Mouse (Mus musculus) forebrain, embryonic 16.5 days (tissue): ENCODE data around the gene Mok. TPM values are rescaled to one million over a fixed set of nuclear protein-coding genes. Genes with fewer than 3 reads are reported as not detected.

Experiments used
- ATAC-seq: fragments of 200-750 bp; cut with Nextera tagmentation; 2 replicates; pipeline ENCODE4 v1.8.0; 2017; ENCODE audit warnings: mild to moderate bottlenecking, moderate library complexity
- H3K27ac ChIP-seq: fragments of 300-500 bp; sonication (generic); 2 replicates; pipeline ENCODE4 v1.5.1; 2014; ENCODE audit warnings: low read length, control low read depth
- H3K27me3 ChIP-seq: fragments of 300-500 bp; sonication (generic); replicated peaks from 2 replicates; pipeline ENCODE4 v1.6.1; 2014; ENCODE audit warnings: low read length; ENCODE audit not compliant: control insufficient read depth, insufficient read depth
- H3K36me3 ChIP-seq: fragments of 300-500 bp; sonication (generic); 2 replicates; pipeline ENCODE4 v1.6.1; 2014; ENCODE audit not compliant: control insufficient read depth, insufficient read depth
- H3K4me1 ChIP-seq: fragments of 300-500 bp; sonication (generic); replicated peaks from 2 replicates; pipeline ENCODE4 v1.6.1; 2014; ENCODE audit warnings: low read length; ENCODE audit not compliant: control insufficient read depth, insufficient read depth
- H3K4me2 ChIP-seq: fragments of 300-500 bp; sonication (generic); 2 replicates; pipeline ENCODE4 v1.6.1; 2014; ENCODE audit warnings: mild to moderate bottlenecking, low read length, control low read depth
- H3K4me3 ChIP-seq: fragments of 300-500 bp; sonication (generic); replicated peaks from 2 replicates; pipeline ENCODE4 v1.5.1; 2014; ENCODE audit warnings: mild to moderate bottlenecking, low read length, control low read depth
- H3K9ac ChIP-seq: fragments of 300-500 bp; sonication (generic); replicated peaks from 2 replicates; pipeline ENCODE4 v1.6.1; 2014; ENCODE audit warnings: low read depth, low read length, control low read depth
- H3K9me3 ChIP-seq: fragments of 300-500 bp; sonication (generic); 2 replicates; pipeline ENCODE4 v1.6.1; 2016; ENCODE audit warnings: low read length; ENCODE audit not compliant: control insufficient read depth
- WGBS: fragments of 180-500 bp; shearing (Covaris S2); extraction: QIAGEN DNeasy Blood & Tissue Kit; methylation state at CpG from one replicate; pipeline ENCODE4 v1.1.7; 2014; 5-methylcytosine and 5-hydroxymethylcytosine counted together
- polyA plus RNA-seq: library from polyadenylated mRNA; unstranded; fragments of >200 nt; fragmentation: Nextera tagmentation; extraction: Ambion mirVana; gene quantifications from 2 replicates; pipeline ENCODE4 v1.2.1, GENCODE M21; 2015

Mok gene
- polyA plus RNA-seq = 13.4 and 13.6 TPM in 2 replicates

DNA sequence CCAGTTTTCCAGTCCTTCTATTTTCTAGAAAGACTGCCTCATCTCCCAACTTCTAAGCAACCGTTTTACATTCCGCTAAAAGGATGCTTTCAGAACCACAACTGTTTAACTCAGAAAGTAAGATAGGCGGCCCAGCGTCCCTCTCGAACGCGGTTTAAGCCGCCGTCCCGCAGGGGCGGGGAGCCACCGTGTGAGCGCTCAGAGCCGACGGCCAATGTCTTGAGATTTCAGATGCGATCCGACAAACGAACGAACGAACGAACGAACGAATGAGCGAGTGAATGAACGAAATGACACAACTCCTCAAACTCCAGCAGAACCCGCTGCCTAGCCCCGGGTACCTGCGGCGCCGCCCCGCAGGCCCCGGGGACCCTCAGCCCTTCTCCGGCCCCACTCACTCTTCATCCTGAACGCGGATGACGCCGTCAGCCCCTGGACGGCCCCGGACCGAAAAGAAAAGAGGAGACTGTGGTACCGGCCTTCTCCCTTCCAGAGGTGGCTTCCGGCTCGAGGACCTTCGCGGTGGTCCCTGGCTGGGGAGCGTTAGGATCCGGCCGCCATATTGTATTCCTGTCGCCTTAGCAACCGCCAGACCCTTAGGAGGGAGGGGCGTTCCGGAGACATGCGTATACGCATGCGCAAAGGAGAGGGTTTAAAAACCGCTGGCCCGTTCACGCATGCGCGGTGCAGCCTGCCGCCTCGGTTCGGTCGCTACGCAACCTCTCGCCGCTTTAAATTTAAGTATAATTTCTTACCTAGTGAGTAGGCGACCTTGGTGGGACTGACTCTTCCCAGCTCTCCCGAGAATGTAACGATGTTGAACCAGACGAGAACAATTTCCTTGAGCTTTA, at the start of gene Mok:
Gene Mok (minus strand): TSS at position 592 of the 851 bp plus-strand sequence.
- under 1% methylated on average over 71 of the region's 71 CpGs for WGBS
- ATAC-seq = peak; percentile 80
- peak within 1 kb of the TSS; percentile 54; the same call in 1 of the 2 replicates for H3K27ac ChIP-seq

DNA sequence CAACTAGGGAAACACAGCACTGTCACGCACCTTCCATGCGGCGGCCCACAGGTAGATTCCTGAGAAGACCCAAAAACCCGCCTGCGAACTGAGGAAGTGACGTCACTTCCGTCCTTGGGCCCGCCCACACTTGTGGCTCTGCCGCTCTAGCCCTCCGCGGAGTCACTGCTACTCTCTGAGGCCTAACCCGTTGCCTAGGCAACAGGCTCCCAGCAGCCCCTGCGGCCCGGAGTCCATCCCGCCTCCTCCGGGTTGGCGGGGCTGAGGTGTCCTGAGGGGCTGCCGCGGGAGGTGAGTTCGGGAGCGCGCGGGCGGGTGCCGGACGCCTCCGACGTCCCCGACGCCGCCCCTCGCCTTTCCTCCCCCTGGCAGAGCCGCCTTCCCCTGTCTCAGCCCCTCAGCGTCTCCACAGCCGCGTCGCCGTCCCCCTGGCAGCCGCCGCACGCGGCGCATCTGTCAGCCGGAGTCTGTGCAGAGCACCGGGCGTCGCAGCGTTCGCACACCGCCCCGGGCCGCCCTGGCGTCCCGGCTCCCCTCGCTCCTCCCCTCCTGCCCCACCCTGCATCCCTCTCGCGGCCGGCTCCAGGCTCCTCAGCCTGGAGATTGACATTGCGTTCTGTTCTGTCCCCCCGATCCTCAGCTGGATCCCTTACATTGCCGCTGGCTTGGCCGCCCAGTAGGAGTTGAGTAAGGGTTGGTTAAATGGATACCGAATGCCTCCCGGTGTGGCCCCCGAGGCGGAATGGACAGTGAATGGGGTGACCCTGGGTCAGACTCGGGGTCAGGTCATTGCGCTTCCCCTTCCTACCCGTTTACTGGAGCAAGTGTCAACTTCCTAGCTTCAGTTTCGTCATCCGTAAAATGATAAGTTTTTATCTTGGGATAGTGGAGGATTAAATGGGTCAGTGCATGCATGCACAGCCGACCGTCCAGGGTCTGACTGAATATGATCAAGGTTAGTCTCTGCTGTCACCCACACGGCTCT, 48.6 kb upstream of the Mok start, which contains the start of the genes Cinp and Tecpr2:
Gene Cinp (minus strand): TSS at position 110 of the 985 bp plus-strand sequence.
Gene Tecpr2 (plus strand): TSS at position 229 of the 985 bp plus-strand sequence.
- H3K4me1 ChIP-seq = peaks cover 21% of the 10 kb centered on the region
- H3K27ac ChIP-seq = peak within 1 kb of the TSS; percentile 91
- WGBS = under 1% methylated on average over 71 of the region's 74 CpGs
- H3K36me3 ChIP-seq = no peaks in the 10 kb centered on the region
- peak within 1 kb of the TSS; percentile 81 for H3K4me3 ChIP-seq
- H3K27me3 ChIP-seq = no peaks in the 10 kb centered on the region
- H3K9ac ChIP-seq = peak within 1 kb of the TSS; percentile 82
- H3K4me2 ChIP-seq = peak within 1 kb of the TSS; percentile 96
- ATAC-seq = peak; percentile 100
- no peaks in the 10 kb centered on the region for H3K9me3 ChIP-seq

More for the DNA sequence above, at the start of gene Mok:
- Histone ChIP-seq H3K36me3 (no peaks in the 10 kb centered on the region), H3K9me3 (no peaks in the 10 kb centered on the region), H3K4me3 (peak within 1 kb of the TSS; percentile 66), H3K4me1 (peaks cover 31% of the 10 kb centered on the region), H3K27me3 (peaks cover 7% of the 10 kb centered on the region; the same call in 1 of the 2 replicates), H3K9ac (peak within 1 kb of the TSS; percentile 64), H3K4me2 (peak within 1 kb of the TSS; percentile 83)

- Histone ChIP-seq H3K27me3 (no peaks in the 10 kb centered on the region), H3K36me3 (peaks cover 2% of the 10 kb centered on the region; the same call in 1 of the 2 replicates), H3K9me3 (no peaks in the 10 kb centered on the region), H3K9ac (peak overlapping the region; percentile 61), H3K4me3 (peak overlapping the region; percentile 81), H3K27ac (no peak overlapping the region), H3K4me2 (peak overlapping the region; percentile 57), H3K4me1 (peaks cover 21% of the 10 kb centered on the region)
- ATAC-seq = peak; percentile 53; the same call in 1 of the 2 replicates
- under 1% methylated on average over 25 of the region's 25 CpGs for WGBS
These were observed 47.9 kb upstream of the Mok start for GRCm38 (mm10) chr12:110888606-110889005.

DNA sequence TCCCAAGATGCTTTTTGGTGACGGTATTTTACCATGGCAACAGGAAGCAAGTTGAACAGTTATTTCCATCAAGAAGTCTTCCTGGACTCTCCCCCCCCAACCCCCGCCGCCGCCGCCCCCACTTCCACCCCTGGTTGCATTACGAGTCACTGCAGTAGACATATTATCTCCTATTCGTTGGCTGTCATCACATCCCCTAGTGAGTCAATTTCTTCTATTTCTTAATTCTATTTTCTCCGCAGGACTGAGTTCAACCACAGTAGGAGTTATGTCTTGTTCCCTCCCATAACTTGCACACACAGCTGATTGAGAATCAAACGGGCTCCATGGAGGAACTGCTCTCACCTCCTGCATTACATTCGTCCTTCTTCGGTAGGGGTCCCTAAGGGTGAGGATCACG, 47.4 kb upstream of the Mok start:
- Histone ChIP-seq H3K27ac (no peak overlapping the region), H3K4me2 (peak overlapping the region; percentile 57), H3K27me3 (no peaks in the 10 kb centered on the region), H3K9ac (peak overlapping the region; percentile 61; the same call in 1 of the 2 replicates), H3K9me3 (no peaks in the 10 kb centered on the region), H3K4me3 (peak overlapping the region; percentile 81), H3K36me3 (peaks cover 3% of the 10 kb centered on the region; the same call in 1 of the 2 replicates), H3K4me1 (peaks cover 21% of the 10 kb centered on the region)
- WGBS = 42% methylated on average over 12 of the region's 12 CpGs
- no peak for ATAC-seq

- Histone ChIP-seq H3K4me2 (no peak overlapping the region), H3K4me1 (peaks cover 17% of the 10 kb centered on the region), H3K27me3 (no peaks in the 10 kb centered on the region), H3K9ac (no peak overlapping the region), H3K4me3 (no peak overlapping the region), H3K9me3 (no peaks in the 10 kb centered on the region), H3K27ac (no peak overlapping the region), H3K36me3 (peaks cover 6% of the 10 kb centered on the region)
- ATAC-seq = no peak
- WGBS = 98% methylated on average over 2 of the region's 2 CpGs
These were observed 44.5 kb upstream of the Mok start for GRCm38 (mm10) chr12:110885251-110885650.

DNA sequence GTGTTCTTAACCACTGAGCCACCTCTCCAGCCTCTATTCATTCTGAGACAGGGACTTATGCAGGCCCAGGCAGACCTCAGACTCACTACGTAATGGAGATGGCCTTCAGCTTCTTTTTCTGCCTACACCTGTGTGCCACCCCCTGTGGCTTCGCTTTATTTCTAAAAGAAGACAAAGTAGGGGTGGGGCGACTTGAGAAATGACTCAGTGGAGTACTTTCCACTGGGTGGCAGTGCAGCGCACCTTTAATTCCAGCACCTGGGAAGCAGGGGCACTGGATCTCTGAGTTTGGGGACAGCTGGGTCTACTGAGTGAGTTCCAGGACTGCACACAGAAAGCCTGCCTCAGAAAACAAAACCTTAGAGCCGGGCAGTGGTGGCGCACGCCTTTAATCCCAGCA, 41.6 kb upstream of the Mok start:
- Histone ChIP-seq H3K9ac (no peak overlapping the region), H3K9me3 (no peaks in the 10 kb centered on the region), H3K4me1 (no peaks in the 10 kb centered on the region), H3K27ac (no peak overlapping the region), H3K27me3 (no peaks in the 10 kb centered on the region), H3K36me3 (peaks cover 18% of the 10 kb centered on the region), H3K4me2 (no peak overlapping the region), H3K4me3 (no peak overlapping the region)
- 81% methylated on average over 7 of the region's 7 CpGs for WGBS
- ATAC-seq = no peak

DNA sequence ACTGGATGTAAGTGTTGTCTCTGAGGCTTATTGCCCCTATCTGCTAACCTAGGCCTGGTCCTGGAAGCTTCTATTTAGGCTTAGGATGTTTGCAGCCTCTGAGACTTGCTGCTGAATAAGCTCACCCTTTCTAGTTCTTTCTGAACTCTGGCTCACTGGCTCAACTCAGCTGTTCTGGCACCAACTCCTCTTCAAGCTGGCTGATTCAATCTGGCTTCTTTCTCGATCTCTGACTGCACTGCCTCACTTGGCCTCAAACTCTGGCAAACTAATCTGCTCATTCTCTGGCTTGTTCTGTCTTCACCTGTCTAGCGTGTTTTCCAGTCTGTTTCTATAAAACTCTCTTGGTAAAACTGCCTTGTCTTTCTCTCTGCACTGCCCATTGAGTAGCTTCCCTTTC, 34.6 kb upstream of the Mok start:
- WGBS = 86% methylated on average over 2 of the region's 2 CpGs
- no peak overlapping the region for H3K4me3 ChIP-seq
- ATAC-seq = no peak
- no peak overlapping the region for H3K4me2 ChIP-seq
- no peak overlapping the region for H3K9ac ChIP-seq
- H3K9me3 ChIP-seq = no peaks in the 10 kb centered on the region
- no peaks in the 10 kb centered on the region for H3K4me1 ChIP-seq
- peaks cover 34% of the 10 kb centered on the region for H3K36me3 ChIP-seq
- H3K27ac ChIP-seq = no peak overlapping the region
- no peaks in the 10 kb centered on the region for H3K27me3 ChIP-seq

- ATAC-seq = no peak
- H3K27me3 ChIP-seq = no peaks in the 10 kb centered on the region
- H3K4me3 ChIP-seq = no peak overlapping the region
- 93% methylated on average over 5 of the region's 5 CpGs for WGBS
- H3K27ac ChIP-seq = no peak overlapping the region
- no peaks in the 10 kb centered on the region for H3K9me3 ChIP-seq
- no peak overlapping the region for H3K9ac ChIP-seq
- peaks cover 30% of the 10 kb centered on the region for H3K36me3 ChIP-seq
- no peak overlapping the region for H3K4me2 ChIP-seq
- no peaks in the 10 kb centered on the region for H3K4me1 ChIP-seq
These were observed 30.5 kb upstream of the Mok start for GRCm38 (mm10) chr12:110871247-110871646.
